Comparison of ENCODE assay signal across 8 mouse cellular contexts in the genomic region with DNA sequence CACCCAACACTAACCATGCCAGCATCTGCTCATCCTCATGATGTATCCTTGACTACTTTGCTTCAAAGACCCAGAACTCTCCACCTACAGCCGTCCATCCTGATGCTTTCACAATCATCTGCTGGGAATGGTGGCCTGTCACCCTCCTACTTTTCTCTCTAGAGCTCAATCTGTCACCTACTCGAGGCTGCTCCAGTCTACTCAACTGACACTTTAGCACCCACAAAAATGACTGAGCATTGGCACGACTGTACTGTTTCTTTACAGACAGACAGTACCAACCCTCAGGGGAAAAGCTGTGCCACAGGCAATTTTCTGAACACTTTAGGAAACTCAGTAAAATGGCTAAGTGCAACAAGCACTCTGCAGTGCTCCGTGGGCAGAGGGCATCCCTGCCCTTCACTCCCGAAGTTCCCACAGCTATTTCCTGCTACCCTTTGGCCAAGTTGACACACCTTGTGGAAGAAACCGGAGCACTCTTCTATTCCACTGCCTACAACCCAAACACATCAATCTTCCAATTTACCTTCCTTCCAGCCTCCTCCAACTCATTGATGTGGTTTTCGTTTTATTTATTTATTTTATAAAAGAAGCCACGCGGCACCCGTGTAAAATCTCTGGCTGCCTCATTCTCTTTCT. TPM values are rescaled to one million over a fixed set of nuclear protein-coding genes. Genes with fewer than 3 reads are reported as not detected.
A peak's percentile ranks its signal among the peaks of the same experiment; 100 is the strongest.
DNase-seq lines count a peak whose midpoint lies in the region; ATAC-seq and TF ChIP-seq lines count a peak whose summit lies in the region.

No protein-coding gene starts in this region.

- H3K4me1 ChIP-seq in kidney, embryonic 16.5 days (ENCODE audit: insufficient read depth, low read length), result peaks cover 16% of the 10 kb centered on the region
- peaks cover under 1 to 8% of the 10 kb centered on the region in 2 experiments; a peak in 2 of 4 replicates for H3K4me1 ChIP-seq in ES-E14 (ENCODE audit: control insufficient read depth in 2 of 2, insufficient read depth in 2 of 2, low read length in 2 of 2, poor library complexity in 1 of 2)
- peaks cover 17% of the 10 kb centered on the region for H3K4me1 ChIP-seq in limb, embryonic 15.5 days

- H3K9ac ChIP-seq in kidney, embryonic 16.5 days (replicated peaks; ENCODE audit: low read length), result peak overlapping the region; percentile 94
- H3K9ac ChIP-seq in ES-E14 (ENCODE audit: insufficient read depth, low read depth, low read length, poor library complexity, severe bottlenecking), result peak overlapping the region; percentile 82
- H3K9ac ChIP-seq in limb, embryonic 15.5 days, result peak overlapping the region; percentile 85

- H3K27ac ChIP-seq in kidney, embryonic 16.5 days (ENCODE audit: low read length), result peak overlapping the region; percentile 87
- no peak overlapping the region for H3K27ac ChIP-seq in ES-E14 (ENCODE audit: insufficient read depth, low read depth, low read length, poor library complexity, severe bottlenecking)
- peak overlapping the region; percentile 77 for H3K27ac ChIP-seq in limb, embryonic 15.5 days

- peak overlapping the region; percentile 95 for H3K4me2 ChIP-seq in kidney, embryonic 16.5 days (replicated peaks; ENCODE audit: low read depth, low read length)
- H3K4me2 ChIP-seq in limb, embryonic 15.5 days, result peak overlapping the region; percentile 80

- H3K36me3 ChIP-seq in kidney, embryonic 16.5 days (ENCODE audit: insufficient read depth, low read length), result no peaks in the 10 kb centered on the region
- no peaks in the 10 kb centered on the region for H3K36me3 ChIP-seq in ES-E14 (ENCODE audit: control insufficient read depth, insufficient read depth, low read length, poor library complexity, severe bottlenecking)
- no peaks in the 10 kb centered on the region for H3K36me3 ChIP-seq in limb, embryonic 15.5 days

- DNase-seq in kidney, adult 9 months, result no peak
- DNase-seq in ES-E14 (ENCODE audit: low read depth, low spot score), result no peak
- peak; percentile 34 for DNase-seq in telencephalon, adult 2 months (ENCODE audit: low read depth, low spot score)
- no peak for DNase-seq in retina, postnatal 1 day
- DNase-seq in urinary bladder, postnatal 25 days (ENCODE audit: low spot score), result no peak

- WGBS in kidney, embryonic 16.5 days, result 3% methylated on average over 10 of the region's 10 CpGs
- WGBS in limb, embryonic 15.5 days, result 4% methylated on average over 10 of the region's 10 CpGs

- ATAC-seq in kidney, embryonic 16.5 days (ENCODE audit: low FRiP score, low TSS enrichment), result 0 out of 2 replicates have a peak, but pooled peaks have one; percentile 17
- ATAC-seq in erythroblast, adult 5-6 weeks (replicated peaks; ENCODE audit: low FRiP score, poor library complexity, severe bottlenecking), result peak; percentile 28; the same call in 1 of the 2 replicates
- ATAC-seq in limb, embryonic 15.5 days (ENCODE audit: insufficient number of reproducible peaks, low FRiP score, low TSS enrichment, low read depth), result no peak

- H3K27me3 ChIP-seq in kidney, embryonic 16.5 days (ENCODE audit: insufficient read depth, low read length), result no peaks in the 10 kb centered on the region
- H3K27me3 ChIP-seq in limb, embryonic 15.5 days, result no peaks in the 10 kb centered on the region

- peak overlapping the region; percentile 92 for H3K4me3 ChIP-seq in kidney, embryonic 16.5 days (ENCODE audit: low read length)
- peak overlapping the region; percentile 76 to 87 for H3K4me3 ChIP-seq in ES-E14 (ENCODE audit: insufficient read depth in 1 of 2, low read depth in 1 of 2, low read length in 2 of 2, poor library complexity in 1 of 2, severe bottlenecking in 1 of 2)
- peak overlapping the region; percentile 78 for H3K4me3 ChIP-seq in limb, embryonic 15.5 days

- H3K9me3 ChIP-seq in kidney, embryonic 16.5 days (ENCODE audit: low read length), result no peaks in the 10 kb centered on the region
- H3K9me3 ChIP-seq in ES-E14 (ENCODE audit: control insufficient read depth, insufficient read depth, low read depth, low read length), result no peaks in the 10 kb centered on the region
- no peaks in the 10 kb centered on the region for H3K9me3 ChIP-seq in limb, embryonic 15.5 days

- in situ Hi-C loops in ES-E14 (cut with MboI; ENCODE audit: low sequenced_read_pairs in 2 of 2, unreplicated experiment in 2 of 2), result no loop called here

TF ChIP-seq in ES-E14, 5 proteins besides CTCF, POLR2A, EP300 and RAD21:
- no peak for TF ChIP-seq HCFC1 (IDR thresholded peaks at IDR 0.05; ENCODE audit: borderline replicate concordance, insufficient read depth, low read length)
- no peak for TF ChIP-seq ZNF384 (IDR thresholded peaks at IDR 0.05; ENCODE audit: low read depth, low read length)
- no peak for TF ChIP-seq CHD2 (IDR thresholded peaks at IDR 0.05; ENCODE audit: low read depth, low read length)

RNA-seq across cellular contexts. Expression of gene Med15, which starts 10.8 kb away (rescaled TPM):
- 44.1 and 56.1 TPM in 2 replicates for polyA plus RNA-seq in kidney, embryonic 16.5 days (2015; fragmentation: Nextera tagmentation; extraction: Ambion mirVana)
- 32.7 and 36.6 TPM in 2 replicates for total RNA-seq in ES-E14 (2012; rRNA removed)
- 15.5 and 30.0 TPM in 2 replicates for total RNA-seq in erythroblast, adult 5-6 weeks (2015; ENCODE audit: low replicate concordance)
- total RNA-seq in erythroblast, adult 5-6 weeks (2017; ENCODE audit: low replicate concordance), result 16.7 and 20.7 TPM in 2 replicates
- 40.6 and 42.8 TPM in 2 replicates for polyA plus RNA-seq in limb, embryonic 15.5 days (2015; fragmentation: Nextera tagmentation; extraction: Ambion mirVana)

RNA-seq across cellular contexts. Expression of gene Klhl22, which starts 37.5 kb away (rescaled TPM):
- 69.8 and 72.0 TPM in 2 replicates for polyA plus RNA-seq in kidney, embryonic 16.5 days (2015; fragmentation: Nextera tagmentation; extraction: Ambion mirVana)
- total RNA-seq in ES-E14 (2012; rRNA removed), result 48.5 and 64.7 TPM in 2 replicates
- total RNA-seq in erythroblast, adult 5-6 weeks (2015; ENCODE audit: low replicate concordance), result 2.1 and 2.5 TPM in 2 replicates
- total RNA-seq in erythroblast, adult 5-6 weeks (2017; ENCODE audit: low replicate concordance), result 4.3 and 9.0 TPM in 2 replicates
- polyA plus RNA-seq in limb, embryonic 15.5 days (2015; fragmentation: Nextera tagmentation; extraction: Ambion mirVana), result 83.9 and 88.5 TPM in 2 replicates
